Mouse (Mus musculus) right cerebral cortex, postnatal 10 days (tissue): ENCODE results near the gene Stt3b.

Experiments used
- DNase-seq, 2 experiments: peaks; one replicate each; pipeline ENCODE4 v3.0.0; 2021; ENCODE audit warnings: low spot score in 2 of 2

Stt3b gene

GRCm38 (mm10) chr9:115310346-115311222, at the start of gene Stt3b:
TSS of gene Stt3b (minus strand) at chr9:115310421.
- DNase-seq: peak; percentile 100

- no peak for DNase-seq
These were observed 48.2 kb upstream of the Stt3b start for GRCm38 (mm10) chr9:115358421-115358820.

GRCm38 (mm10) chr9:115357996-115358395, 47.8 kb upstream of the Stt3b start:
- no peak for DNase-seq

- DNase-seq: no peak
These were observed 46.7 kb upstream of the Stt3b start for GRCm38 (mm10) chr9:115356731-115357458.

GRCm38 (mm10) chr9:115355972-115356371, 45.8 kb upstream of the Stt3b start:
- no peak for DNase-seq

- peak in 1 of 2 experiments; percentile 41 for DNase-seq
These were observed 39.7 kb upstream of the Stt3b start for GRCm38 (mm10) chr9:115349741-115350512.

GRCm38 (mm10) chr9:115349106-115349505, 38.9 kb upstream of the Stt3b start:
- no peak for DNase-seq

- no peak for DNase-seq
These were observed 34.7 kb upstream of the Stt3b start for GRCm38 (mm10) chr9:115344930-115345329.

- DNase-seq: no peak
These were observed 31.4 kb upstream of the Stt3b start for GRCm38 (mm10) chr9:115341576-115341975.

- no peak for DNase-seq
These were observed 30.1 kb upstream of the Stt3b start for GRCm38 (mm10) chr9:115340212-115340815.

- peak; percentile 53 to 65 for DNase-seq
These were observed 28.6 kb upstream of the Stt3b start for GRCm38 (mm10) chr9:115338816-115339215.

GRCm38 (mm10) chr9:115333016-115333415, 22.8 kb upstream of the Stt3b start:
- DNase-seq: no peak

GRCm38 (mm10) chr9:115332339-115332738, 22.1 kb upstream of the Stt3b start:
- DNase-seq: no peak

- DNase-seq: peak in 1 of 2 experiments; percentile 35
These were observed 20.7 kb upstream of the Stt3b start for GRCm38 (mm10) chr9:115330861-115331476.

GRCm38 (mm10) chr9:115326533-115326890, 16.3 kb upstream of the Stt3b start:
- no peak for DNase-seq

- no peak for DNase-seq
These were observed 15.8 kb upstream of the Stt3b start for GRCm38 (mm10) chr9:115325831-115326532.

GRCm38 (mm10) chr9:115323572-115323971, 13.4 kb upstream of the Stt3b start:
- DNase-seq: no peak

- no peak for DNase-seq
These were observed 12.2 kb upstream of the Stt3b start for GRCm38 (mm10) chr9:115322385-115322784.

- DNase-seq: no peak
These were observed 10.8 kb upstream of the Stt3b start for GRCm38 (mm10) chr9:115321052-115321451.

- DNase-seq: no peak
These were observed 9.9 kb upstream of the Stt3b start for GRCm38 (mm10) chr9:115320156-115320555.
